Mouse (Mus musculus) kidney, embryonic 14.5 days (tissue): ENCODE results near the gene 4930452B06Rik. TPM values are rescaled to one million over a fixed set of nuclear protein-coding genes. Genes with fewer than 3 reads are reported as not detected.

Source experiments
- ATAC-seq: fragments of 200-750 bp; cut with Nextera tagmentation; 2 replicates; pipeline ENCODE4 v1.8.0; 2017; ENCODE audit warnings: moderate number of reproducible peaks, mild to moderate bottlenecking, moderate TSS enrichment, moderate library complexity; ENCODE audit not compliant: low FRiP score, low TSS enrichment
- H3K27ac ChIP-seq: fragments of 300-500 bp; sonication (generic); 2 replicates; pipeline ENCODE4 v1.5.1; 2014; ENCODE audit warnings: low read depth, mild to moderate bottlenecking, low read length, moderate library complexity, mixed read lengths
- H3K27me3 ChIP-seq: fragments of 300-500 bp; sonication (generic); 2 replicates; pipeline ENCODE4 v1.6.1; 2014; ENCODE audit warnings: mild to moderate bottlenecking, low read length; ENCODE audit not compliant: control insufficient read depth, insufficient read depth
- H3K36me3 ChIP-seq: fragments of 300-500 bp; sonication (generic); 2 replicates; pipeline ENCODE4 v1.6.1; 2014; ENCODE audit warnings: low read length, mixed read lengths; ENCODE audit not compliant: control insufficient read depth, insufficient read depth
- H3K4me1 ChIP-seq: fragments of 300-500 bp; sonication (generic); 2 replicates; pipeline ENCODE4 v1.6.1; 2014; ENCODE audit warnings: low read length, mixed read lengths; ENCODE audit not compliant: control insufficient read depth, insufficient read depth
- H3K4me2 ChIP-seq: fragments of 300-500 bp; sonication (generic); replicated peaks from 2 replicates; pipeline ENCODE4 v1.6.1; 2014; ENCODE audit warnings: low read depth, mild to moderate bottlenecking, low read length
- H3K4me3 ChIP-seq: fragments of 300-500 bp; sonication (generic); 2 replicates; pipeline ENCODE4 v1.5.1; 2014; ENCODE audit warnings: mild to moderate bottlenecking, low read length
- H3K9ac ChIP-seq: fragments of 300-500 bp; sonication (generic); 2 replicates; pipeline ENCODE4 v1.6.1; 2014; ENCODE audit warnings: low read depth, mild to moderate bottlenecking, low read length, moderate library complexity
- H3K9me3 ChIP-seq: fragments of 300-500 bp; sonication (generic); 2 replicates; pipeline ENCODE4 v1.6.1; 2016; ENCODE audit warnings: low read length; ENCODE audit not compliant: control insufficient read depth
- WGBS: fragments of 180-500 bp; shearing (Covaris S2); extraction: QIAGEN DNeasy Blood & Tissue Kit; methylation state at CpG from one replicate; pipeline ENCODE4 v1.1.7; 2014; 5-methylcytosine and 5-hydroxymethylcytosine counted together
- polyA plus RNA-seq: library from polyadenylated mRNA; unstranded; fragments of >200 nt; fragmentation: Nextera tagmentation; extraction: Ambion mirVana; gene quantifications from 2 replicates; pipeline ENCODE4 v1.2.1, GENCODE M21; 2014

4930452B06Rik gene
- polyA plus RNA-seq, 1 experiment from 2014 or later = 11.8 TPM

DNA sequence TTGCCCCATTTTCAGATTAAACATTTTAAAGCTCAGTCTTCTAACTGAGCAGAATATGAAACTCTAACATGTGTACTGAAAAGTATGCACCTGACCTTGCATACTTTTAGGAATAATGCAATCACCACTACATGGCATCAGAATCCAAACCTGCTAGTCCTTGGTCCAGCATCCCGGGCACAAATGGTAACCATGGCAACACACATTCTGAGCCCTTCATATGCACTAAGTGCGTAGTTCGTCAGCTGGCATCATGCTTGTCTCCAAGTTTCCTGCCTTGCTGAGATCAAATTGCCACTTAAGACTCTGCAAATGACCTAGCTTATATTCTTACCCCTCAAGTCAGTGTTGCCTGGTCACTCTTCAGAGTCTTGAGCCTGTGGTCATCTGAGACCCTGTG is 243.2 kb downstream of the 4930452B06Rik start:
- no peaks in the 10 kb centered on the region for H3K27me3 ChIP-seq
- no peaks in the 10 kb centered on the region for H3K36me3 ChIP-seq
- H3K9me3 ChIP-seq = no peaks in the 10 kb centered on the region
- peaks cover 7% of the 10 kb centered on the region; the same call in 1 of the 2 replicates for H3K4me1 ChIP-seq
- ATAC-seq = no peak
- no peak overlapping the region for H3K4me2 ChIP-seq
- H3K27ac ChIP-seq = no peak overlapping the region
- WGBS = 87% methylated on average over 3 of the region's 3 CpGs
- H3K9ac ChIP-seq = no peak overlapping the region
- H3K4me3 ChIP-seq = no peak overlapping the region

DNA sequence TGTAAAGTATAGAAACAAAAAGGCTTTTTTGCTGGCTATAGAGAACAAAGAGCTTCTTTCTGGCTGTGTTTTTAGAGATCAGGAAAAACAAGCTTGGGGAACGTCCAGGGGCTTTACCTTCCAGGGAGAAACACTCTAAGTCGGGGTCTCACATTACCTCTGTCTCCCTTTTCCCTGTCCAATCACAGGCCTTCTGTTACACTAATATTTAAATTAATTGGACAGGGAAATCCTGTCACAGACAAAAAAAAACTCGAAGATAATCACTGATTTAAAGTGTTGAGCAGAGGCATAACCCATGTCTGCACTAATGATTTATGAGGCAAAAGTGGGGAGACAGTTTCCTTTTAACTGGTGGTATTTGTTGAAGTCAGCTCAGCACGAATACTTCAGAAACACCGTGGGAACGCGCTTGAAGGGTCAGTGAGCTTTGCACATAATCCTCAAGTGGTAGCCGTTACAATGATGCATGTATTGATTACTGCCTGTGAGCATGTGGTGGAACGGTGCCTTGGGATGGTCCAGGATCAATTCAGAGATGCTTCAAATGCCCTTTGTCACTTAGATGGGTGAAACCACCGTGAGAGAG is 244.7 kb downstream of the 4930452B06Rik start:
- Histone ChIP-seq H3K27ac (no peak overlapping the region), H3K9ac (no peak overlapping the region), H3K4me3 (no peak overlapping the region), H3K36me3 (no peaks in the 10 kb centered on the region), H3K4me2 (peak overlapping the region; percentile 36), H3K27me3 (no peaks in the 10 kb centered on the region), H3K9me3 (no peaks in the 10 kb centered on the region), H3K4me1 (peaks cover 7% of the 10 kb centered on the region; the same call in 1 of the 2 replicates)
- 12% methylated on average over 10 of the region's 10 CpGs for WGBS
- ATAC-seq = peak; percentile 78

DNA sequence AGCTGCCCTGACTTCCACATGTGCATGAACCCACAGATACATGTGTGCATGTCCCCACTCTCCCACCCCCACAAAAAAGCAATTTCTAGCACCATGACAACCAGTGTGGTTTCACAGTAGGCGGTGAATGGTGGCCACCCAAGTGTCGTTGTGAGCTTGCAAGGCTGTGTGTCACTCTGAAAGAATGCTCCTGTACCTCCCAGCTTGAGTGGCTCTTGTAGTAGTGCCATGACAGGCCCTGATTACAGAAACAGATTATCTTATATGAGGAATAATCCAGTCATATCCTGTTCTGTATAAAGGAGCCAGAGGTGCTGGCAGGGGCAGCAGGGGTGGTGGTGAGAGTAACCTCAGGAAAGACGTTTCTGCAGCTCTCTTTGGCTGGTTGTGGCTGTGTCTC is 247.4 kb downstream of the 4930452B06Rik start:
- Histone ChIP-seq H3K4me2 (no peak overlapping the region), H3K27ac (no peak overlapping the region), H3K9me3 (no peaks in the 10 kb centered on the region), H3K4me3 (no peak overlapping the region), H3K36me3 (no peaks in the 10 kb centered on the region), H3K27me3 (no peaks in the 10 kb centered on the region), H3K4me1 (peaks cover 7% of the 10 kb centered on the region; the same call in 1 of the 2 replicates), H3K9ac (no peak overlapping the region)
- no peak for ATAC-seq
- 58% methylated on average over 3 of the region's 3 CpGs for WGBS

DNA sequence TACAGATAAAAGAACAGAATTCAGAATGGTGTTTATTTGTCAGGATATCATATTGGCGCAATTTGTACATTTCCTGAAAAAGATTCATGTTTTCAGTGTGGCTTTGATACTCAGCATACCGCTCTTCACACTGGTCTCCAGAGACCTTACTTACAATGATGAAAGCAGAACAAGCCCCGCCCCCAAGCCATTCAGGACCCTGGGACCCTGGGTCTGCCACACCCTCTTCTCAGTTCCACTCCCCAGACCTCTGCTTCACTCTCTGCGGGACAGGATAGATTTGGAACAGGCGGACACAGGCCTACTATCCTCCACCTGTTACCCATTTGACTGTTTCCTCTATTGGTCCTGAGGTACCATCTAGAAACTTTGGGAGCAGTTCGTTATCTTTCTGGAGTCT is 260.1 kb downstream of the 4930452B06Rik start:
- Histone ChIP-seq H3K4me3 (no peak overlapping the region), H3K4me1 (no peaks in the 10 kb centered on the region), H3K9me3 (no peaks in the 10 kb centered on the region), H3K9ac (no peak overlapping the region), H3K27me3 (no peaks in the 10 kb centered on the region), H3K27ac (no peak overlapping the region), H3K36me3 (no peaks in the 10 kb centered on the region), H3K4me2 (no peak overlapping the region)
- WGBS = 67% methylated on average over 6 of the region's 6 CpGs
- ATAC-seq = no peak; the same call in 1 of the 2 replicates

DNA sequence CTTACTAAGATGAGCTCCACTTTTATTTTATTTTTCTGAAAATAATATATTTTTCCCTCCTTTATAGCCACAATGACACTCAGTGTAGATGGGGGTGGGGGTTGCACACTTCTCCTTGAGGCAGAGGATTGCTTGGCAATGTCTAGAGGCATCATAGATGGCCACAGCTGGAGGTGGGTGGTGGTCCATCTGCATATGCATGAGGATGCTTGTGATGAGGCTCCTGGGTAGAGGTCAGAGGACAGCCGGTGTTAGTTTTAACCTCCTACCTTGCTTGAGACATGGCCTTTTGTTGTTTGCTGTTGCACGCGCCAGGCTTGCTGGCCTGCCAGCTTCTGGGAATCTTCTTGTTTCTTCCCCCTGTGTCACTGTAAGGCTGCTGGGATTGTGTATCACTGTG is 262.7 kb downstream of the 4930452B06Rik start:
- no peak overlapping the region for H3K4me3 ChIP-seq
- no peak for ATAC-seq
- H3K9me3 ChIP-seq = no peaks in the 10 kb centered on the region
- H3K4me1 ChIP-seq = no peaks in the 10 kb centered on the region
- H3K9ac ChIP-seq = no peak overlapping the region
- H3K4me2 ChIP-seq = no peak overlapping the region
- H3K27ac ChIP-seq = no peak overlapping the region
- no peaks in the 10 kb centered on the region for H3K36me3 ChIP-seq
- no peaks in the 10 kb centered on the region for H3K27me3 ChIP-seq
- 92% methylated on average over 3 of the region's 3 CpGs for WGBS

DNA sequence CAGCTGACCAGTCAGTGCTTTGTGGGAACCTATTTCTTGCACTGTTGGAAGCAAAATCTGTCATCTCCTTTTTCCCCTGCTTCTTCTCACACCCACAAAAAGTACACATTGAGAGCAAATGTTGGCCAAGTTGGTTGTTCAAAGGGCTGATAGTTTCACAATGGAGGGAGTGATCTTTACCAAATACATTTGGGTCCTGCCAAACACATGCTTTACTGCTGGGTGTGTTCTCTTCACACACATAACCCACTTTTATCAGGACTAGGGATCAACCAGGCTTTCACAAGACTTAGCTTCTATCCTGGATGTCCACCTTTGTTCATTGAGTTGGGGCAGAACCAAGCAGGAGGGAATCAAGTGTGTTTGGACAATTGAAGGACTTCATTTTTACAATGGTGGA is 267.5 kb downstream of the 4930452B06Rik start:
- ATAC-seq = no peak
- Histone ChIP-seq H3K9ac (no peak overlapping the region), H3K4me3 (no peak overlapping the region), H3K4me2 (no peak overlapping the region), H3K27me3 (no peaks in the 10 kb centered on the region), H3K36me3 (no peaks in the 10 kb centered on the region), H3K9me3 (no peaks in the 10 kb centered on the region), H3K27ac (no peak overlapping the region), H3K4me1 (no peaks in the 10 kb centered on the region)

DNA sequence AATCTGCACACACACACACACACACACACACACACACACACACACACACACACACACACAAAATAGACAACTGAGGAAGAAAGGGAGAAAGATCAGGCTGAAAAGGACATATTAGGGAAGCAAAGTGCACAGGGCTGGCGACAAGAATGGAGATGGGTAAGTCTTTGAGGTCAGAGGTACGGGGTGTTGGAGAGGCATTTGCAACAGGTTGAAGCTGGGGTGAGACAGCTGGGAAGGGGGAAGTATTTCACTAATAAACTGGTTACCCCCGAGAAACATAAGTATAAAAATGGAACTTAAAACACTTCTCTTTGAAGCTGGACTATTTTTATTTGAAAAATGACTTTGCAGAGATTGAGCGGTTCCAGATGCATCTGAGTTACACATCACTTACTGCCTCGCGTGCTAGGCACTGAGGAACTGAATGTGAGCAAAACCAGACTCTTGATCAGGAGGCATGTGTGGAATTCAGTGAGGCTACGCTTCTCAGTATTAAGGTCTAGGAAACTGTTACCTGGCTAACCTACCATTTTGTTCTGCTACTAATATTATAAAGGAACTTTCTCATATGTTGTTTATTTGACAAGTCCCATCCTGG is 270.3 kb downstream of the 4930452B06Rik start:
- H3K9ac ChIP-seq = no peak overlapping the region
- H3K27ac ChIP-seq = no peak overlapping the region
- no peaks in the 10 kb centered on the region for H3K4me1 ChIP-seq
- WGBS = 84% methylated on average over 7 of the region's 7 CpGs
- H3K4me2 ChIP-seq = no peak overlapping the region
- no peaks in the 10 kb centered on the region for H3K27me3 ChIP-seq
- H3K4me3 ChIP-seq = no peak overlapping the region
- no peaks in the 10 kb centered on the region for H3K9me3 ChIP-seq
- ATAC-seq = no peak
- H3K36me3 ChIP-seq = no peaks in the 10 kb centered on the region

DNA sequence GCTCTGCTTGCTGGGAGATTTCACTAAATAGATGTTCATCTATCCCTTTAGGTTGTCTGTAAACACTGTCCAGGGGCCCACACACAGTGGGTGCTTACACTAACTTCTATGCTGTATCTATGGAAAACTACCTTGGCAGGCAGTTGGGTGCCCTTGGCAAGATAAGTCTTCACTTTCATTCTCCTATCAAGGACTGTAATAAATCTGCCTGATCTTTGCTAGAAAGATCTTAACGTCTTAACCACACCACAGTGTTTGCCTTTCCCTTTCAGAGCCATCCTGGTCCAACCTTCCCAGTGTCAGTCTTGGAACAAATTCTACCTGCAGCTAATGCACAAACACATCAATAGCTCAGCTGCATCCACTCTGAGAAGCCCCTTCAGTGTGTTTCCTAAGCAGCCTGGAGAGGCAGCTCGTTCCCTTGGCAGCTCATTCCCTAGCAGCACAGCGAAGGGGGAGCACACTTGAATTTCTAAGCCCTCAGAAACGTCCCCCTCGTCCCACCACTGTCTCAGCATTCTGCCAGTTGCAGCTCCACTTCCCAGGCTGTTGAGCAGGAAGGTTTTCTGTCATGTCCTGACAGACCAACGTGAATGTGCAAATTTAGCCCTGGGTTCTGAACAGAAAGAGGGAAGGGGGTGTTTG is 273.7 kb downstream of the 4930452B06Rik start:
- H3K4me3 ChIP-seq = no peak overlapping the region
- H3K36me3 ChIP-seq = no peaks in the 10 kb centered on the region
- no peak overlapping the region for H3K4me2 ChIP-seq
- no peaks in the 10 kb centered on the region for H3K9me3 ChIP-seq
- no peaks in the 10 kb centered on the region for H3K4me1 ChIP-seq
- ATAC-seq = no peak
- no peak overlapping the region for H3K9ac ChIP-seq
- no peaks in the 10 kb centered on the region for H3K27me3 ChIP-seq
- H3K27ac ChIP-seq = no peak overlapping the region
- WGBS = 47% methylated on average over 6 of the region's 6 CpGs
